Mouse (Mus musculus): ENCODE measurements around the gene Prmt1.

Prmt1 gene

DNA sequence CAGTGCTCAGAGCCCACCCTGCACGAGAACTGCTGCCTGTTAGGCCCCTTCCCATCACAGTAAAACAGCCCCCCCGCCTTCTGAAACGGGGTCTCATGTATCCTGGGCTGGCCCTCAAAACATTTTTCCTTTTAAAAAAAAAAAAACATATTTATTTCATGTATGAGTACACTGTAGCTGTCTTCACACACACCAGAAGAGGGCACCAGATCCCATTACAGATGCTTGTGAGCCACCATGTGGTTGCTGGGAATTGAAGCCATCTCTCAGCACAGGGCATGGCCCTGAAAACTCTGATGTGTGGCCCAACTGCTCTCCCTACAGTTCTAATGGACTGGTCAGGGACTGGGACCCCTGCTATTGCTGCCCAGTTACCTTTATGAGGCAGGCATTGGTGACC lies 8.1 kb downstream of the Prmt1 start:
- DNase-seq (ENCODE audit: low spot score): no peak

DNA sequence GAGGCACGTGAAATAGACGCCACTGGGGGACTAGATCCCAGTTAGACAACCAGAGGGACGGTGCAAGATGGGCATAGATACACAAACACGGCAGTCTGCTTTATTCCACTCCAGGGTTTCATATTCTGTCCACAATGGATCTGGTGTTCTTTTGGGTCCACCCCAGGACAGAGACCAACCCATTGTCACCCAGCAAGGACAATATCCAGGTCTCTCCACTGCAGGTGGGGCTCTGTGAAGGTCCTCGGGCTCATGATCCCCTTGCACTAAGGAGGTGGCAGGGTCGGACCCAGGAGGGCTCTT lies 11.3 kb downstream of the Prmt1 start:
- no peak for DNase-seq (ENCODE audit: low spot score)

DNA sequence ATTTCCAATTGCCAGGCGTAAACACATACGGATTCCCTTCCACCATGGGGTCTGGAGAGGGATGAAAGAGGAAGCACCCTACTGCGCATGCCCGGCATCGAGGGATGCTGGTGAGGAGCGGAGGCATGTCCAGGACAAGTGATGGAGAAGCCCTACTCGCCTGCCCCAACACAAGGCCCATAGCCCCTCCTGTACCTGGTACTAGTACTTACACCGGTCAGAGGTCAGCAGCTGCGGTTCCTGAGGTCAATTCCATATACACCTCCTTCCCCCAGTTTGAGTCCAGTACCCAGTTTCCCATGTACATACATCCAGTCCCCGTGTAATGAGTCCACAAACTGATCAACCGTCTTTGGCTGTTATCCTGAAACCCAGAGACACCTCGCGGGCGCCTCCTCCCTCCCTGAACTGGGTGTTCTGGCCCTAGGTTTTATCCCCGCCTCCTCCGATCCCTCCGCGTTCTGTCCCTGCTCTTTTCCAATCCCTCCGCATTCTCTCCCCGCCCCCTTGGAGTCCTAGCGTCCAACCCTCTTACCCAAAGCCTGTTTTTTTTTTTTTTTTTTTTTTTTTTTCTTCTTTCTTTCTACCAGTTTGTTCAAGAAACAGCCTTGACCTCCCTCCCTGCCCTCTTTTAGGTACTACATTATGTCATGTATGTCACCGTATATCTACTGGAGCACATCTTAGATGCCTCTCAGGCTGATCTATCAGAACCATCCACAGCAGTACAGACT lies 11.8 kb downstream of the Prmt1 start, which contains the start of gene Cpt1c:
Gene Cpt1c, minus strand, starts transcription at position 469 of the 734 bp plus-strand sequence.
- peak; percentile 76 for DNase-seq (ENCODE audit: low spot score)

DNA sequence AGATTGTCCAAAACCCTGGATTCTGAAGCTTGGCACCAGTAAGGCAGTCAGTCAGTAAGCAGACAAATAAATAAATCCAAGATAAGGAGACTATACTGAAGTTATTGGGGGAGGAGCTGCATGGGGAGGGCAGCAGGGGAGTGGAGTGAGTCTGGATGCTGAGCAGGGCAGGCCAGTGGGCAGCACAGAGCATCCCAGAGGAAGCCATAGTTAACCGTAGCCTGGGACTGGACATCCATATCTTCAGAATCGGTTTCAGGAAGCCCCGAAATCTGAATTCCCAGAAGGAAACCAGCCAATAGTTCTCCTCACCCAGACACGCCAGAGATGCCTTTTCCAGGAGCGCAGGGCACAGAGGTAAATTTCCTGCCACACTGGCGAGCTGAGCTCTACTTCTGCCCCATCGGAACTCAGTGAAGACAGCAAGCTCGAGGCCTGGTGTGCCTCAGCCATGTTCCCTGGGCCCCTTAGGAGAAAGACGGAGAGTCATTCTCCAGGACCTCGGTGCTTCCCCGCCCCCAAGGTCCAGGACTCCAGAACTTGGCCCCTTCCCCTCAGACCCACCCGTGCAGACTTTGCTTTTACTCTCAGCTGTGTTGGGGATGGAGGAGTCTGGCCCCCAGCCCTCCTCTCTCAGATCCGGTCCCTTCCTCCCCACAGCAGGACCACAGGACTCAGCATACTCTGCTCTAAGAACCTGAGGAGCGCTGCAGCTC lies 12.8 kb downstream of the Prmt1 start:
- no peak for DNase-seq (ENCODE audit: low spot score)

DNA sequence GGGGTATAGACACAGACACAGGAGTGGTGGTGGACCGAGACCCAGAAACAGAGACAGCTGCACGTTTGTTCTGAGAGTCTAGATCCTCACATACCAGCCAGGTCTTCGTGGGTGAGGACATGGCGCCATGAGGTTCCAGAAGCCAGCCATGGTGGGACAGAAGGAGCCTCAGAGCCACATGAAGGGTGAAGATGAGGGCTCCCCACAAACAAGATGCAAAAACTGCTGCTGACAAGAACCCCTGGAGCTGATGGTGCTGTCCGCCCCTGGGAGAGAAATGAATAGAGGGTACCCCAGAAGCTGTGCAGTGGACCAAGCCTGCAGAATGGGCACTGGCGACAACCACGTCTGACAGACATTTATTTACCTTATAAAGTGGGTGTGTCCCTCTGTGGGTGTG lies 15.2 kb downstream of the Prmt1 start:
- DNase-seq (ENCODE audit: low spot score): no peak

DNA sequence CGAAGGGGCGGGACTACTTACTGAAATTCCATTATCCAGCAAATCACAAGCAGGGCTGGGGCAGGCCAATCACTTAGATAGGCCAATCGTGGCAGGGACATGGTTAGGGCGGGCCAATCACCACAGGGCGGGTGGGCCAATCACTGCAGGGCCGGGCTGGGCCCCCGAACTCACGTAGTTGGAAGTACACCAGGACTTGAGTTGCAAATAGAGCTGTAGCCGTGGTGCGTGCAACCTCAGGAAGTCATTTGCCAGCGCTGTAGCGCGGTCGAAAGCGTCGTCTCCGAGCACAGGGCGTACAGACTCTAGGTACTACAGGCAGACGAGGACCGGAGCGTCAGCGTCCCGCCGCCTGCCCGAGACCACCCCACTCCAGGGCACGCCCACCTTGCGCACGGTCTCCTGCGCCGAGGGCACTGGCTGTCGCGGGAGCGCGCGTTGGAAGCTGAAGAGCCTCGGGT lies 16.1 kb downstream of the Prmt1 start:
- DNase-seq (ENCODE audit: low spot score): peak; percentile 69

DNA sequence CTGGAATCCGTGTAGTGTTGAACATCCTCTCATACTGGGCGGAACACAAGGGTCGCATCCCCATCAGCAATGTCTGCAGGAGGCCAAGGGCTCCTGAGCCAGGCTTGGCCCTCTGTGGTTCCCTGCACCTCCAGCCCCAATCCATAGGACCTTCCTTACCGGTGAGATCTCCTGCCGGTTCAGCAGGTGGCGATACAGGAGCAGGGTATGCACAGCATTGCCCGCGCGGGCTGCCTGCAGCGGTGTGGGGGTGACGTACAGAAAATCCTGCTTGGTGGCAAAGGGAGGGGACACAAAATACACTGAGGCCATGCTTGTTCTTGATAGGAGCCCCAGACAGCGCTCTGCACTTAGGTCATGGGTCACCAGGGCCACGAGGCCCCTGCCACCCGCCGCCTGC lies 19.7 kb downstream of the Prmt1 start:
- DNase-seq (ENCODE audit: low spot score): no peak

DNA sequence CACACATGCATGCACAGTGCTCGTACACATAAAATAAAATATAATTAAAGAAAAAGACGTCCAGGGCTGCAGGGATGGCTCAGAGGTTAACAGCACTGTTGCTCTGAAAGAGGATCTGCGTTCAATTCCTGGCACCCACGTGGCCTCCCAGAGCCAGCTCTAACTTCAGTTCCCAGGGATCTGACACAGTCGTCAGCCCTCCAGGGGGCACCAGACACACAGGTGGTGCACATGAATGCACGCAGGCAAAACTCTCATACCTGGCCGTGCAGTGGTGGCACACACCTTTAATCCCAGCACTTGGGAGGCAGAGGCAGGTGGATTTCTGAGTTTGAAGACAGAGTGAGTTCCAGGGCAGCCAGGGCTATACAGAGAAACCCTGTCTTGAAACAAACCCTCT lies 20.4 kb downstream of the Prmt1 start:
- no peak for DNase-seq (ENCODE audit: low spot score)

DNA sequence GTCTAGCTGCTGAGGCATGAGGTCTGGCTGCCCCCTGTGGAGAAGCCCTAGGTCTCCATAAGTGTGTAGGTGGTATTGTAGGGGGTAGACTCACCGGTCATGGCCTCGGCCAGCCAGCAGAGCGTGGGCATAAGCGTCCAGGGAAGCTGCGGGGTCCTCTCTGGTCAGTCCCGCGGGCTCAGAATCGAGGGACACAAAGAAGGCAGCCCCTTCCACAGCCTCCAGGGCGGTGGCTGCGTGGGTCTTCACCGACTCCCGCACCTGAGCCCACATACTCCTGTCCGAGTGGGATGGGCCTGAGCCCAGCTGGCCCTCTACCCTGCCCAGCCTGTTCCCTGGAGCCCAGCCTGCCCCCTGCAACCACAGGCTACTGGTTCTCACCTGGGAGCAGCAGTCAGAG lies 21.4 kb downstream of the Prmt1 start:
- no peak for DNase-seq (ENCODE audit: low spot score)

DNA sequence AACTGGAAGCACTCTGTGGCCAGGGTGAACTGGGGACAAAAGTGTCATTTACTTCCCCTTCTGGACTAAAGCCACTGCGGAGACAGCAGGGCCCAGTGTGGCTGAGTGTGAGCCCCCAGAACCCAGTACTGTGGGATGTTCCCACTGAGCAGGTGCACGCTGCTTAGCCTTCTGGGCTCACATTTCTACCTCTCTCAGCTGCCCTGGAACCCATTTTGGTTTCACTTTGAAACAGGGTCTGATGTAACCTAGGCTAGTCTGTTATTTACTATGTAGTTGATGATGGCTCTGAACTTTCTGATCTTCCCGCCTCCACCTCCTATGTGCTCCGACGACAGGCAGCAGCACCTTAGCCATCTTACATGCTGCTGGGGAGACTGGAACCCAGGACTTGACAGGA lies 23.5 kb downstream of the Prmt1 start:
- DNase-seq (ENCODE audit: low spot score): no peak

DNA sequence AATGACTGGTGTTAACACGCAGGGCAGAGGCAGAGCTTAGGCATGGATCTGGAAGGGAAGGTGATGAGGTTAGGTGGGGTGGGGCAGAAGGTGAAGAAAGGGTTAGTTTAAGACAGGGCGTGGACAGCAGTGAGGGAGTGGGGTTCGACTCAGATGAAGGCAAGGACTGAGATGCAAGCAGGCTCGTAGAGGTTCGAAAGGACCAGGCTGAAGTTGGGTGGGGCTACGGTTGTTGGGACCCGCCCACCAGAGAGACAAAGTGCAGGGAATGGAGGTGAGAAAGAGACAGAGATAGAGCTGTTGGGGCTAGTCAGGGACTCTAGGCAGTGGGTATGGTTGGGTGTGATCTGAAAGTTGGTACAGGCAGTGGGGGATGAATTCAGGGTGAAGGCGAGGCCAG lies 24.0 kb downstream of the Prmt1 start:
- no peak for DNase-seq (ENCODE audit: low spot score)

DNA sequence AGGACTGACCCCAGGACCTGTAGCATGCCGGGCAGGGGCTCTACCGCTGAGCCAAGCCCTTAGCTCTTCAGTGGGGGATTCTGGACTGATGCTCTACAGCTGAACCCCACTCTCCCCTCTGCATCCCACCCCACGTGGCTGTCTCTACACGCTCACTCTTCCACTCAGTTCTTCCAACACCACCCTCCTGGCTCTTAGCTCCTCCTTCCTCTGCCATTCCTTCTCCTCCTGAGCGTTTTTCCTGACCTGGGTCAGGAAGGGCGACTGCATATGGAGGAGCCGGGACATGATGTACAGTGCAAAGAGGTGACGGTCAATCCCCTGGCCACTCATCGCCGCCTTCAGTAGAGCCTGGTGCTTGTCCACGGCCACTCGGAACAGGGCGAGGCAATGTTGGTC lies 25.9 kb downstream of the Prmt1 start:
- no peak for DNase-seq (ENCODE audit: low spot score)

DNA sequence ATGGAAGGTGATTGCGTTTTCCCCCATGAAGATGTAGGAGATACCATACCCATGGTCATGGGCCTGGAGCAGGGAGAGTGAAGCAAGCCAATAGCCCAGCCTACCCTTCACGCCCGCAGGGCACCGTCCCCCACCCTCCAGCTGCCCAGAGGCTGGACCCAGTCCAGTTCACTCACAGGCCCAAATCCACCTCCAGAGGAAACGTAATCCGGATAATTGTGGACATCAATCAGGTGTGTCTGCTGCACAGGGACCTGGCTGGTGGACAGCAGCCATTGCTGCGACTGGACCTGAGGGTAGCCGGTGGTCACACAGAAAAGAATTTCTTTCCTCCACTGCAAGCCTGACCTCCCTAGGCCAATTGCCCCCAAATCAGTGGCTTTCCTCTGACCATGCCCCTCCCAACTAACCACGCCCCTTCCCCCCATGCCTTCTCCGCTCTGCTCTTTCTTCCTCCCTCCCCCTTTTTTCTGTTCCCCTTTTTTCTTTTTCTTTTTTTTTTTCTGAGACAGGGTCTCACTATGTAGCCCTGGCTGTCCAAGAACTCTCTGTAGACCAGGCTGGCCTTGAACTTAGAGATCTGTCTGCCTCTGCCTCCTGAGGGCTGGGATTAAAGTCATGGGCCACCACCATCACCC lies 26.4 kb downstream of the Prmt1 start:
- DNase-seq (ENCODE audit: low spot score): no peak

DNA sequence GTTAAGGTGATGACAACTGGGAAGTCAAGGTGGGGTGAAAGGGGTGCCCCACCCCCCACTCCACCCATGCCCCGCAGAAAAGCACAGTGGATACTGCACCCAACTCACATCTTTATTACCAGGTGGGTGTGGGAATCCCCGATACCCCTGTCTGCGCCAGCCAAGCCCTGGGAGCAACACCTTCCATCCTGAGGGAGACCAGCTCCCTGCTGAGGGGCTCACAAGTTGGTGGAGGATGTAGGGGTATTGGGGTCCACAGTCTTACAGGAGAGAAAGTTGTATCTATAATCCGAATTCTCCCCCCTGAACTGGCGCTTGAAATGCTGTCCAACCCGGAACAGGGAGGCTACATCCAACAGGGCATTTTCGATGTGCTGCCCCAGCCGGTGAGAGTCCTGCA lies 27.1 kb downstream of the Prmt1 start:
- no peak for DNase-seq (ENCODE audit: low spot score)

DNA sequence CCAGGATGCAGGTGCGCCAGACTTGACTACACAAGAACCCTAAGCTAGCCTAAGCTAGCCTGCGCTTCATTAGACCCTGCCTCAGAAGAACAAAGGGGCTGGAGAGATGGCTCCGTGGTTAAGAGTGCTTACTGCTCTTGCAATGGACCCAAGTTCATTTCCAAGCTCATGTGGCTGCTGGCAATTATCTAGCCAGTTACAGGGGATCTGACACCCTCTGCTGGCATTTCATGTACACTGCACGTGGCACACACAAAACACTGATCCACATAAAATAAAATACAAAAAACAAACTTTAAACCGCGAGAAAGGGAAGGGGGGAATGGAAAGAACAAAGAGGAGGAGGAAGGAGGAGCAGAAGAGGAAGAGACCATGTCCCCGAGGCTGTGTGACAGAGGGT lies 28.2 kb downstream of the Prmt1 start:
- no peak for DNase-seq (ENCODE audit: low spot score)

DNA sequence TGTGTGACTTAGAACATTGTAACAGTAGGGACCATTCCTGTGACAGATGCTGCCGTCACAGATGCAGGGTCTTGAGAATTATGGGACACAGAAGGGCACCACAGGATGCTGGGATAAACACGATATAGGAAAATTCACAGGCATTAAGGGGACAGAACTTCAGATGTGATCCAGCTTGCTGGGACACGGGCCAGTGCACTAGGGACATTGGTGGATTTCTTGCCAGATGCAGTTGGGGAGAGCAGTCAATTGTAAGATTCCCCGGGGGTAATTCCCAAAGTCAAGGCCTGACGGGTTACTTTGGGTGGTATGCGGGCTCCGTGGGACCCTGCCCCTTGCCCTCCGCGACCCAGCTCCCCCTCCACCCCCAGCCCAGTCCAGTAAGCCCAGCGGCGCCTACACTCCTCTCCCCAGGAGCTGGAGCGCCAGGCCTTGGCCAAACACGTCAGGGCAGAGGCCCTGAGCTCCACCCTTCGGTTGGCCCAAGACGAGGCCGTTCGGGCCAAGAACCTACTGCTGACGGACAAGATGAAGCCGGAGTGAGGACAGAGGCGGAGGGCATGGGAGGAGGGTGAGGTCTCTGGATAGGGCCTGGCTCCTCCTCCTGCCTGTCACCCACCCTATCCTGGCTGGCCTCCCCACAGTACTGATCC lies 29.1 kb downstream of the Prmt1 start:
- no peak for DNase-seq (ENCODE audit: low spot score)

DNA sequence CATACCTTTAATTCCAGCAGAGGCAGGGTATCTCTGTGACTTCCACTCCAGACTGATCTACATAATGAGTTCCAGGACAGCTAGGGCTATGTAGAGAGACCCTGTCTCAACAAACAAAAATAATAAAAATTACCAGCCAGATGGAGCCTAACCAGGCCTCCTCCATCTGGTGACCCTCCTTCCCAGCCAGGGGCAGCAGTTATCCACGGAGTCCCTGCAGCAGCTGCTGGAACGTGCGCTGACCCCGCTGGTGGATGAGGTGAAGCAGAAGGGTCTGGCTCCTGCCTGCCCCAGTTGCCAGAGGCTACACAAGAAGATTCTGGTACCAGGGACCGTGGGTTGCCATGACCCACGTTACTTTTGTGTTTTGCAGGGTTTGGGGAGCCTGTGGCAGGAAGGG lies 30.1 kb downstream of the Prmt1 start:
- DNase-seq (ENCODE audit: low spot score): no peak

DNA sequence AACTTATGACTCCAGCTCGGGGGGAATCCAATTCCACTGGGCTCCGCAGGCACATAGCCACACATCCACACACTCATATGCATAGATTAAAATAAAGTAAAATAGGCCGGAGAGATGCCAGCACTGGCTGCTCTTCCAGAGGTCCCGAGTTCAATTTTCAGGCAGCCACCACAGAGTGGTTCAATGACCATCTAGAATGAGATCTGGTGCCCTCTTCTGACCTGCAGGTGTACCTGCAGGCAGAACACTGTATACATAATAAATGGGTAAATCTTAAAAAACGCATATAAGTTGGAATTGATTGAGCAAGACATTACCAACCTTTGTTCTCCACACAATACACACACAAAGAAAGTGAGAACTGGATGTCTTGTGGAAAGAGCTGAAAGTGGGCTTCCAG lies 30.7 kb downstream of the Prmt1 start:
- no peak for DNase-seq (ENCODE audit: low spot score)

DNA sequence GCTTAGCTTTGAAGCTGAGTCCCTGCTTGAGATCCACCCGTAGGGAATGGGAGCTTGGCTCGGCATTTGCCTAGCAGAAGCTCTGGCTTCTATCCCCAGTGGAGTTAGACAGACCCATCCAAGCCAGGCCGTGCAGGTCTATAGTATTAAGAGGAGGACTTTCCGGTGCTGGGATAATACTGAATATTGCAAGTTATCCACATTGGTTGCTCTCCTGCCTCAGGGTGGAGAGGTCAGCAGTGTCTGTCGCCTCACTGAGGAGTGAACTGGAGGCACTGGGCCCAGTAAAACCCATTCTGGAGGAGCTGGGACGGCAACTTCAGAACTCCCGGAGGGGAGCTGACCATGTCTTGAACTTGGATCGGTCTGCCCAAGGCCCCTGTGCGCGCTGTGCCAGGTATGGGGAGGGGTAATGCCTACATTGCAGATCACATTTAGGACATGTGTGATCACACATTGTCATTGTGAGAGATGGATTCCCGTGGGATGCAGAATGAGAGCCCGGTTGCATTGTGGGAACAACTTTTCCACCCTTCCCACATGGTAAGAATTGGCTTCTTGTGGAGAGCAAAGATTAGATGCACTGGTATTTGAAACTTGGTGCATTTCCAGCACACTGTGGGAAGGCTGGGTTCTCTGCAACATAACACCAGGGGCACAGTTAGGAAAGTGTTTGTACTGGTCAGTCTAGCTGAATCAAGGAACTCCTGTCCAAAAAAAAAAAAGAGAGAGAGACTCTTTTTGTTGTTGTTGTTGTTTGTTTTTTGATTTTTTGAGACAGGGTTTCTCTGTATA lies 32.1 kb downstream of the Prmt1 start:
- no peak for DNase-seq (ENCODE audit: low spot score)

DNA sequence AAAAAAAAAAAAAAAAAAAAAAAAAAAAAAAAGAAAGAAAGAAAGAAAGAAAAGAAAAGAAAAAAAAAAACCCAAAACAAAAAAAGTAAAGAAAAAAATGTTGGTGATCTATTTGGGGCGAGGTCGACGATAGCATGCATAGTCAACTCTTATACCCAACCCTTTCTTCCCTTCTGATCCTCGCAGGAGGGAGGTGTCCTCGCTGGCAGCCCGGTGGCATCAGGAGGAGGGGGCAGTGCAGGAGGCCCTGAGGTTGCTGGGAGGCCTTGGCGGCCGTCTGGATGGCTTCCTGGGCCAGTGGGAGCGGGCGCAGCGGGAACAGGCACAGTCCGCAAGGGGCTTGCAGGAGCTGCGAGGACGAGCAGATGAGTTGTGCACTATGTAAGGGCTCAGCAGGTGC lies 32.8 kb downstream of the Prmt1 start:
- DNase-seq (ENCODE audit: low spot score): no peak

DNA sequence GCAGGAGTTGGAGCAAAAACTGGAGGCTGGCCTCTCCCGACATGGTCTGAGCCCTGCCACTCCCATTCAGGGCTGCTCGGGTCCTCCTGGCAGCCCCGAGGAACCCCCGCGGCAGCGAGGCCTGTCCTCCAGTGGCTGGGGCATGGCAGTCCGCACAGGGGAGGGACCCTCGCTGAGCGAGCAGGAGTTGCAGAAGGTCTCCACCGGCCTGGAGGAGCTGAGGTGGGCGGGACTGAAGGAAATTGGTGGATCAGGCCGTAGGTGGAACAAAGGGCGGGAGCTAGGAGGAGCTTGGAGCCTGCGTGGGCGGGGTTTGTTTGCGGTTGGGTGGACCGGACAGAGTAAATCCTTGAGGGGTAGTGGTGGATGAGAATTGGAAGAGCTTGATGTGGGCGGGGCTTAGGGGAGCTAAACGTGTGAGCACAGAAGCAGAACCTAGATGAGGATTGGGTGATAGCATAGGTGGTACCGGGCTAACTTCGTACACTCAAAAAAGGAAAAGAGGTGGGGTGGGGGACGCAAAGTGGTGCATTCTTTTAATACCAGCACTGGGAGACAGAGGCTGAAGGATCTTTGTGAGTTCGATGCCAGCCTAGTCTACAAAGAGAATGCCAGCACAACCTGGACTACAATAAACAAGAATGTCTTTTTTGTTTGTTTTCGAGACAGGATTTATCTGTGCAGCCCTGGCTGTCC lies 33.6 kb downstream of the Prmt1 start:
- peak; percentile 87 for DNase-seq (ENCODE audit: low spot score)

DNA sequence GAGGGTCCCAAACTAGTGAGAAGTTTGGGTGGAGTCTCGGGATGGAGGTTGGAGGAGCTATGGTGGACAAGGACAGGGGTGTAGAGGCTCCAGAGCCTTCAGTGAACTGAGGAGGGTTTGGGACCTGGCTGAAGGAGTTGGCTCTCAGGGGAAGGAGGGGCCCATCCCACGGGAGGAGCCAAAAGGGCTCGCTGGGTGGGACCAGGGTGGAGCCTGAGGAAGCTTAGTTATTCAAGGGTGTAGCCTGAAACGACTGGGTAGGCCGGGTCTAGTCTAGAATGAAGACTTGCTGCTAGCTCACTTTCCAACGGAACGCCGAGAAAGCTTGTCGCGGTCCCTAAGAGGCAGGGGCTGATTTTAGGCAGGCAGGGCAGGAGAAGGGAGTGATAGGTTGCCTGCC lies 34.4 kb downstream of the Prmt1 start:
- no peak for DNase-seq (ENCODE audit: low spot score)
